Comparison of ENCODE assay signal across 20 mouse cellular contexts in the genomic region with DNA sequence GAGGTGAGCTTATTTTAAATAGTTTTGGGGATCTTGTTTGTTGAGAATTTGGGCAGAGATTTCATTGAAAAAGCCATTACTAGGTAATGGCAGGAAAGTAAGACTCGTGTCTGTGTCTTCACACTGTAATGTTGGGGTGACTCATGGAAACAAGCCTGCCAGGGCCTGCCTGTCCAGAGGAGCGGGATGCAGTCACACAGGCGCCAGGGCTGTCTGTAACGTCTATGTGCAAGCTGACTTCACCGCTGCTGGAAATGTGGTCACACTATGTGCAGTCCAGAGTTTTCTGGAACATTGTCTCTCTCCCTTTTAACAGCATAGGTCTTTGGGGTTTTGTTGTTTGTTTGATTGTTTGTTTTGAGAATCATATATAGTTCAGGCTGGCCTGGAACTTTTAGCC.
"Had no signal": no experiment of that assay in that cellular context is flagged by ENCODE, and none has a peak within 500 bp of the region (broad histone marks: within the 10 kb centered on the region; RNA-seq: fewer than 3 reads in every experiment).

No protein-coding gene starts in this region.

- H3K27ac ChIP-seq: kidney, embryonic 15.5 days; left cerebral cortex, adult 2 months; limb, embryonic 12.5 days; limb, embryonic 15.5 days; liver, embryonic 15.5 days had no signal

- H3K9ac ChIP-seq: kidney, embryonic 15.5 days; limb, embryonic 12.5 days; limb, embryonic 15.5 days; liver, embryonic 15.5 days; lung, embryonic 15.5 days had no signal

- H3K27me3 ChIP-seq: kidney, embryonic 15.5 days; limb, embryonic 12.5 days; limb, embryonic 15.5 days; liver, embryonic 15.5 days; lung, embryonic 15.5 days had no signal

- DNase-seq: kidney, adult 11 months; kidney, adult 8-10 months; kidney, postnatal 10 days; kidney, postnatal 36 days; layer of hippocampus, postnatal 36 days; left cerebral cortex, postnatal 4 days; lung, adult 18-20 months; lung, postnatal 14 days; lung, postnatal 4 days; midbrain, embryonic 14.5 days; thymus, adult 18-20 months; thymus, postnatal 36 days had no signal

- H3K4me1 ChIP-seq: limb, embryonic 15.5 days had no signal

- H3K36me3 ChIP-seq: lung, embryonic 15.5 days had no signal

- H3K4me2 ChIP-seq: kidney, embryonic 15.5 days; limb, embryonic 12.5 days; limb, embryonic 15.5 days; liver, embryonic 11.5 days; liver, embryonic 15.5 days; lung, embryonic 15.5 days; midbrain, embryonic 11.5 days had no signal

- H3K4me3 ChIP-seq: kidney, embryonic 15.5 days; left cerebral cortex, adult 2 months; limb, embryonic 12.5 days; limb, embryonic 15.5 days; liver, embryonic 15.5 days; lung, embryonic 15.5 days had no signal

- H3K9me3 ChIP-seq: kidney, embryonic 15.5 days; limb, embryonic 12.5 days; limb, embryonic 15.5 days; liver, embryonic 15.5 days; lung, embryonic 15.5 days had no signal
